Mouse (Mus musculus) G1E-ER4 (cell line): ENCODE data around the gene Szrd1. TPM values are rescaled to one million over a fixed set of nuclear protein-coding genes. Genes with fewer than 3 reads are reported as not detected.

Source experiments
- GATA1 ChIP-seq: IDR thresholded peaks from one replicate; pipeline ENCODE4 v1.8.0; 2012; ENCODE audit warnings: low read length, inconsistent platforms
- polyA plus RNA-seq: library from polyadenylated mRNA; stranded (reverse); fragments of >175 nt; gene quantifications from 2 replicates; pipeline ENCODE4 v1.2.3, GENCODE M21; 2012

Szrd1 gene
- polyA plus RNA-seq, 1 experiment = 134 TPM

- TF ChIP-seq GATA1 = no peak
Observed at GRCm38 (mm10) chr4:141131531-141132061, 8.0 kb downstream of the Szrd1 start.

GRCm38 (mm10) chr4:141130704-141131342 lies 8.8 kb downstream of the Szrd1 start:
- no peak for TF ChIP-seq GATA1

GRCm38 (mm10) chr4:141129190-141129710 lies 10.3 kb downstream of the Szrd1 start:
- no peak for TF ChIP-seq GATA1

GRCm38 (mm10) chr4:141123065-141123464 lies 16.5 kb downstream of the Szrd1 start:
- no peak for TF ChIP-seq GATA1

DNA sequence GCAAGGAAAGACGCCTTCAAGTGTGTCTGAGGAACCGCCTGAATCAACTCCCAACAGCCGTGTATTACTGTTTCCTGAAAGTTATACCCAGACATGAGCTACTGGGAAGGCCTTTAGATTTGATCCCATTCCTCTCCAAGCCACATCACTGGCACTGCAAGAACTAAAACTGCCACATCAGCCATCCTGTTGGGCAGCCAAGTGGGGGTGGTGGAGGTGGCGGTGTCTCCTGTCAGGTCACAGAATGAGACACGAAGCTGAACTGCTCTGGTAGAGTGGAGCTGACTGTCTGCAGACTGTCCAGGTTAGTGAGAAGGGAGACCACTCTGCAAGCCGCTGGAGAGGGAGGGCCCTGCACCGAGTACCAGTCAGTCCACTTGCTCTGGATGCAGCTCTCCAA lies 16.9 kb downstream of the Szrd1 start:
- TF ChIP-seq GATA1 = no peak

- TF ChIP-seq GATA1 = no peak
Observed at GRCm38 (mm10) chr4:141120700-141121099, 18.9 kb downstream of the Szrd1 start.

DNA sequence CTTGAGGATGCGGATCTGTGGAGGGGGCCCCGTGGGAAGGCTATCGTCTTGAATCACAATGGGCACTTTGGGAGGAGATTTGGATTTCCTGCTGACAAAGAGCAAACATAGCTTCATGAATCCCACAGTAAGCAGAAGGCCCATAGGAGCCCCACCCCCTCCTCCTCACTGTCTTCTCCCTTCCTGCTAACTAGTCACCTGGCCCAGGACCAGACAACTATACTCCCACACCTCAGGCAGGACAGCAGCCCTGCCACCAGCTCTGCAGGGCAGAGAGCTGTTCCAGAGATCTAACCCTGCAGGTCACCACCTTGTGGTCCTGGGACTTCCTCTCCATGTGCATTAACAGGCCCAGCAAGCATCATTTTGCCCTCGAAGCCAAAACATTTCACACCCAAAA lies 20.9 kb downstream of the Szrd1 start:
- no peak for TF ChIP-seq GATA1

DNA sequence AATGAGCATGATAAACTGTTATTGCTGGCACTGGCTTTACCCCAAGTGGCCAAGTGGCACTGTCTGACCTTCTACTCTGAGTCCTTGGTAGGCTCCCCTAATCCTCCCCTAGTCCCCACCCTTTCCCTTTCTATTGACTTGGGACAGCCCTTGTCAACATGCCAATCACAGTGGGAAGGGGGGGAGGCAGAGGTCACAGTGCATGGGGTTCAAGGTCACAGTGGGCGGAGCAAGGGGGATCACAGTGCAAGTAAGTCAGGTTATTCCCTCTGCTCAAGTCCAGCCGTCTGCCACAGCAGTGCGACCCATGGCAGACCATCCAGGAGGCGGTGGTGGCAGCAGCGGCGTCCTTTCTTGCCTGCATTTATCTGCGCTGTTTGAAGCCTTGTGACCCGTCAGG lies 24.2 kb downstream of the Szrd1 start:
- no peak for TF ChIP-seq GATA1

DNA sequence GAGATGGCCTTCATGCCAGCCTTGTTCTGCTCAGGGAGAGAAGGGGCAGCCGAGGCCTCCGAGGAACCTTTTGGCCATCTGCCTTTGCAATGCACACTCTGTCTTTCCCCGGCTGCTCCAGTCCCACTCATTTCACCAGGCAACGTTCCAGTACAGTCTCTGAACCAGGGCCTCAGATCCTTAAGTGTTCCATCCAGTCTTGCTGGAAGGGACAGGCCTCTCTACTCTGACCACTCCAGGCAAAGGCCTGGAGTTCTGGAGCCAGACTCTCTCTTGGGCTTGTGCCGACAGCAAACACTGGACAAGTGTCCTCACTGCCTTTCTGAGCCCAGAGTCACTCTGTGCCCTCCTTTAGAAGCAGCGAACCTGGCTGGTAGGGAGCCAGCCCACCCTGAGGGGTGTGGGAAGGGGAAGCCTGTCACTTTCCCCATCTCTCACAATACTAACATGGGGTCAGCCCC lies 25.0 kb downstream of the Szrd1 start:
- no peak for TF ChIP-seq GATA1

GRCm38 (mm10) chr4:141113831-141114230 lies 25.7 kb downstream of the Szrd1 start:
- TF ChIP-seq GATA1 = no peak

DNA sequence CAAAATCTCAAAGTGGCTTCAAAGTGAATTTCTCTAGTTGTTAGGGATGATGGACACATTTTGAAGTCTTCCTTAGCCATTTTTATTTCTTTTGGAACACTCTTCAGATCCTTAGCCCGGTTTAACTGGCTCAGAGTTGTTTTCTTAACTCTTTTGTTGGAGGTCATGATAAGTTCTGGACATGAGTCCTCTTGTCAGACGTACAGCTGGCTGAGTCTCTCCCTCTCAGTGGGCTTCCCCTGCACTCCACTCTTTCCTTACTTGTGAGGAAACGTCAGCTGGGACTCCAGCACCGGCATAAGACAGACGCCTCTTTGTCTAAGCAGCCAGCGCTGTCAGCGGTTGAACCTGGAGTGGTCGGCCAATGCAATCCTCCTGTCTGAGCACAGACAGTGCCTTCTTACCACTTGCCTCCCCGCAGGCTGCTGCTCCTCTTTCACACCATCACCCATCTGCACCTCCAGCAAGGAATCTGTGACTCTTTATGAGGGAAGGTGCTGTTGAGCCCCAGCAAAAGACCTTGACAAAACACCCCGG lies 31.3 kb downstream of the Szrd1 start:
- no peak for TF ChIP-seq GATA1

- TF ChIP-seq GATA1 = no peak
Observed at GRCm38 (mm10) chr4:141106526-141107183, 32.9 kb downstream of the Szrd1 start.

DNA sequence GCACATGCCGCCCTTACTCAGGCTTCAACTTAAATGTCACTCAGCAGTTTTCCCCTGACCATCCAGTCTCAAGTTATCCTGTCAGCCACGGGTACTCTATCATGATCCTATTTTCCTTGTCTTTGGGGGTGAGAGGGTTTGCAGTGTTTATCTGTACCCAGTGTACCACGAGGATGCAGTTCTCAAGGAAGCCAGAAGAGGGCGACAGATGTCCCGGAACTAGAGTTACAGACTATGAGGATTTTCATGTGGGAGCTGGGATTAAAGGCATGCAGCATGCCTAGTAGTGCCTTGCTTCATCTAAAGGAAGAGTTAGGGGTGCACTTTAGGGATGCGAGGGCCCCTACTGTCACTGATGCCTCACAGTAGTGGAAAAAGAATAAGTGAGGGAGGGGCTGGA lies 37.7 kb downstream of the Szrd1 start:
- no peak for TF ChIP-seq GATA1

DNA sequence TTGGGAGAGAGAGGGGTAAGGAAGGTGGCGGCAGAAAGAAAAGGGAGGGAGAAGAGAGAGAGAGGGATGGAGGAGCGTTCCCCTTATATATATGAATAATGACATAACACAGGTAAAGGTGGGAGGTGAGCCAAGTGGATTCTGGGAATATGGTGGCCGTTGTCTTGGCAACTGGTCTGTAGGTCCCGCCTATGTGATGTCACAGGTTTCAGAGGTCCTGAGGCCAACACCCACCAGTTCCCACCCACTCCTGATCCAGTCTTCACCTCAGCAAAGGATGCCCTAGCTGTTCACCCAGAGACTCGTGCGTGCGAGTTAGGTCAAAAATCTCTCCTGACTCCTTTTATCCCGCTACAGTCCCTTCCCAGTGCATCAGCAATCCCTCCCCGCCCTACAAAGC lies 38.3 kb downstream of the Szrd1 start:
- no peak for TF ChIP-seq GATA1

GRCm38 (mm10) chr4:141099956-141100355 lies 39.6 kb downstream of the Szrd1 start:
- no peak for TF ChIP-seq GATA1

DNA sequence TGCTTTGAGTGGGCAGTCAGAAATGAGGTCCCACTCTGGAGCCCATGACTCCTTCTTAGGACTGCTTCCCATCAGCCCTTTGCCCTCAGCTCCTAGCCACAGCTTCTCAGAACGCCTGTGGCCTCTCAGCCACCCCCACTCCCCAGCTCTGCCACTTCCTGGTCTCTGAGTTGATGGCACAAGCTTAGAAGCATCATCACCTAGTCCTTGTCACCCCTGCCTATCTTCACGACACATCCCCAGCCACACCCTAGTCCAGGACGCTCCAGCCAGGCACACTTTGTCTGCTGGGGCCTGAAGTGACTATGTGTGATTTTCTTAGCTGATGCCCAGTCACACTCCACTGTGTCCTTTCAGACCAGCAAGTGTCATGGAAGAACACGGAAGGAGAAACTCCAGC lies 40.6 kb downstream of the Szrd1 start:
- TF ChIP-seq GATA1 = no peak

GRCm38 (mm10) chr4:141096710-141097109 lies 42.9 kb downstream of the Szrd1 start:
- no peak for TF ChIP-seq GATA1

DNA sequence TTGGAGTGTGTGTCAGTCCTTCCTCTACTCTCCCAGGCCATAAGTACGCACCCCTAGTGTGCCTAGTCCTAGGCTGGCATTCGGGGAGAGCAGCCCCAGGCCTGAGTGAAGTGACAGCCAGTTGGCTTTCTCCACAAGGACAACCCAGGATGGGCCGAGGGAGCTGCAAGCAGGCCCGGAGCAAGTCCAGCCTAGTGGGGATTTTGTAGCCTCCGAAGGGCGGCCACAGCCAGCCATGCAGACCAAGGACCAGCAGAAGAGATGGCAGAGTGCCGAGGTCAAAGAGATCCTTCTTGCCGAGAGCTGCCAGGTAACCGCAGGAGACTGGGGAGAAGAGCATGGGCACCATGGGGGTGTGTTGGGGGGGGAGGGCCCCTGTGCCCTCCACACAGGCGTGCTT lies 44.6 kb downstream of the Szrd1 start:
- TF ChIP-seq GATA1 = no peak
